Mouse (Mus musculus) thymus, postnatal 0 days (tissue): ENCODE data around the gene Rora. TPM values are rescaled to one million over a fixed set of nuclear protein-coding genes. Genes with fewer than 3 reads are reported as not detected.

Experiments used
- DNase-seq: peaks from one replicate; pipeline ENCODE4 v3.0.0-alpha.2; 2015; ENCODE audit warnings: low spot score
- polyA plus RNA-seq: library from polyadenylated mRNA; unstranded; fragments of >200 nt; fragmentation: Nextera tagmentation; extraction: Ambion mirVana; gene quantifications from 2 replicates; pipeline ENCODE4 v1.2.1, GENCODE M21; 2015

Gene Rora
- polyA plus RNA-seq, 1 experiment from 2014 or later, result 5.2 TPM

- no peak for DNase-seq
These were observed 527.8 kb downstream of the Rora start for GRCm38 (mm10) chr9:69181411-69181810.

- no peak for DNase-seq
These were observed 530.3 kb downstream of the Rora start for GRCm38 (mm10) chr9:69183888-69184287.

- no peak for DNase-seq
These were observed 537.1 kb downstream of the Rora start for GRCm38 (mm10) chr9:69190726-69191125.

DNA sequence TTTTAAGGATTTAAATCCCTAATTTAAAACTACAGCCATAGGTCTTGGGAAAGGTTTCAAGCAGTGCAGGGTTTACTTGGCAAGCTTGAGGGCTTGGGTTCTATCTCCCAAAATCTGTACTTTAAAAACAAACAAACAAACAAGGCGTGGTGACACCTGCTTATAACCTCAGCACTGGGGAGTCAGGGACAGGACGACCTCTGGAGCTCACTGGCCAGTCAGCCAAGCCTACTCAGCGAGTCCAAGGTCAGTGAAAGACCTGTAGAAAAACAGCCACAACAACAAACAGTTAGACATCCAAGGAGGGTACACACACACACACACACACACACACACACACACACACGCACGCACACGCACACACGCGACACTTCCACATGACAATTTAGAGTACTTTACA lies 538.9 kb downstream of the Rora start:
- no peak for DNase-seq

DNA sequence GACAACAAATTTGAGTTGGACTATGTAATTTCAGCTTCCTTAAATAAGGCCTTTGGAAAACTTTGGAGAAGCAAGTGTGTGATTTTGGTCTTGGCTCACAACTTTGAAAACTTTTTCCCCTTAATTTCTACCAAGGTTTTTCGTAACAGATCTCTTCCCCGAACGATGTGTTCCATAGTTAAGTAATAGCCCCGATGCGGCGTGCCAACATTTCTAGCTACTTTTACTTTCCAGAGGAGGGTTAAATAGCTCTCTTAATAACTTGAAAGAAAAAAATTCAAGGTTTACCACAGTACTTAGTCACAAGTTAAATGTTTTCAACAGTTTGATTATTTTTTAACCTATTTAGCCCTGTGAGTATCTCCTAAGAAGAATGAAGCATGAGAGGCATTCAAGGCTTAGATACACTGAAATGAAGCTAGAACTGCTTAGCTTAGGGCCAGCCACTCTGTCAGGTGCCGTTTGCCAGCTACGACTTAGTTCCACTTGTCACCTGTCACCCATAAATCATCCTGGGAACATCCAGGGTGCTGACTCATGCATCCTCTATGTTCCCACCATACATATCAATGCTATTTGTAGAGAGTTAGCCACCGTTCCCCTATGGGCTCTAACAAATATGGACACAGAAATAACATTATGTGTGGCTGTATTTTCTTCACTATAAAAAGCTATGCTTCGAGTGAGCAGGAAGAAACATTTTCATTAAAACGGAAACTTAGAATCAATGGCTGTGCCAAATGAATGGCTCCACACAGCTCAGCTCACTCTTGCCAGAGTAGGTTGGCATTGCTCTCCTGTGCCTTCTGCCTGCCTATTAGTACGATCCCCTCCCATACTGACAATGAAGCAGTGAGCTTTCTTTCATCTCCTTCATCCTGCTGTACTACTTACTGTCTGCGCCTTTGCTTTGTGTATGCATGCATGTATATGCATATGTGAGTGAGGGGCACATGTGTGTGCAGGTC lies 541.3 kb downstream of the Rora start:
- no peak for DNase-seq

- DNase-seq, result no peak
These were observed 560.2 kb downstream of the Rora start for GRCm38 (mm10) chr9:69213796-69214195.

DNA sequence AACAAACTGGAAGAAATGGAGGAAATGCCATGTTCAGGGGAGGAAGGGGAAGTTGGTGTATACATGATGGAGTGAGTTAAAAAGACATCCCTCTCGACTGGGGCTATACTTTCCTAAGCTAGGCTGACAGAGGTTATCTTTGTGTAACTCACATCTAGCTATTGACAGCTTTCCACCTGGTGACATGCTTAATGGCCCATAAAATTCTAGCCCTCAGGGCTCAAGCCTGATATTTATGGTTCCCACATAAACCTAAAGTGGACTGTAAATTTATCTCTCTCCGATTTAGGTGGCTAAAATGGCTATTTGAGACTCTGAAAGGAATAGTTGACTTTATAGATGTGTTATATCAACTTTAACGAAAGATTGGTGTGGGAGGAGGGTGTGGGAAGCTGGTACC lies 571.3 kb downstream of the Rora start:
- no peak for DNase-seq

- DNase-seq, result peak; percentile 9
These were observed 572.8 kb downstream of the Rora start for GRCm38 (mm10) chr9:69226424-69226823.

DNA sequence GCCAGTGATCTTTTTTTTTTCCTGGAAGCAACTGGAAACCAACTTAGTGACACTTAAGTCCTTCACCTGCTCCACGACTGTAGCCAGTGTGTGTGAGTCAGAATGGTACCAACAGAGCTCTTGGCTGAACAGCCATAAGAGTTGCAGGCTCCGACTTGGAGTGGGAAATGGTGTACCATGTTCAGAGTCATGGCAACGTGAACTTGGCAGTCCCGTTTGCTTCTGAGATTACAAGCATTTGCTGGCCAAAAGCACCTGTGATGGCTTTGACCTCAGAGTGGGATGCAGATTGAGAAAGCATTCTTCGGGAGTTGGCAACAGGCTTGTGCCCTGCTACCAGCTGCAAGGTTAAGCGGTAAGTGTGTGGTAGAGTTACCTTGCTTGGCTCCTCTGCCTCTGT lies 574.2 kb downstream of the Rora start:
- DNase-seq, result no peak

DNA sequence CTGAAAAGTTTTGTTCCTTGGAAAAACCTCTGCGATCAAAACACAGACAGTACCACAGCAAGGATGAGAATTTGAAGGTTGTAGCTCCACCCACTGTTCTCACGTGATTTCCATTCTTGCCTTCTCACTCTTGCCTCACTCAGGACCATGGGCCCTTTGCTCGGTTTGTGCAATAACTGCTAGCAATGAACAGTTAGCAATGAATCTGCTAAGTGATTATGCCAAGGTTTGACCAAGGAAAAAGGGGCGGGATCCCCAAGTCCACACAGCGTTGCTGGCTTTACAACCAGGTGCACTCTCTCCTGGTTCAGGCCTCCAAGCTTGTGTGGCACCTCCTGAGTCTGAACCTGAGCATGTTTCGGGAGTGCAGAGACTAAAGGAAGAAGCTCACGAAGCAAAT lies 576.3 kb downstream of the Rora start:
- DNase-seq, result no peak

DNA sequence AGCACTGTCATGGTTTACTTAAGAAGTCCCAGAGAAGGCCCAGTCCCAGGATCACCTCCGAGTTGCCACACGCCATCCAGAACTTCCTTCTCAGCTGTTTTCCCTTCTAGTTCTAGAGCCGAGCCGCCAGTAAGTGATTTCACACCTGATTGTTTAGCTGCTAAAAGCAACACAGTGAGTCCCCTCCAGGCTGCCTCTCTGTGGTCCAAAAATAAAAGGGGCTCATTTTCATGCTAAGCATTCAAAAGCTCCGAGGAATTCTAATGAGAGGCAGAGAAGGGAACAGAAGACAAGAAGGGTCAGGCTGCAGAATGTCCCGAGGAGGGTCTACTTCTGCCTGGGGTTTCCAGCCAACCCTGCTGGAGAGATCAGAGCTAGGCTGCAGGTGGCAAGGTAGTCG lies 580.9 kb downstream of the Rora start:
- DNase-seq, result no peak

DNA sequence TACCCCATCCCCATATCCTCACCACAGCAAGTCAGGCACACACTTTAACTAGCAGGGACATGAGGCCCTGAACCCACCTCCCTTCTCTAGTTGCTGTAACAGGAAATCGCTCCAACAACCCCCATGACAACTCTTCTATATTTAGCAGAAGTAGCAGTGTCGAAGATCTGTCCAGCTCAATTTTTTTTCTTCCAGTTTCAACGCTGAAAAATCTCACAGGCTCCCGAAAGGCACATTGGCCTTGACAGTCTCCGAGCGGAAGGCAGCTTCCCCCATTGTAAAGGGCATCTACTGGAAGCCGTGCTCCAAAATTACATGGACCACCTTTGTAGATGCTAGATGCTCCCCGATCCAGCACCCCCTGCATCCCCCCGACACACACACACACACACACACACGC lies 583.7 kb downstream of the Rora start:
- DNase-seq, result peak; percentile 15

- DNase-seq, result no peak
These were observed 589.0 kb downstream of the Rora start for GRCm38 (mm10) chr9:69242538-69242937.

DNA sequence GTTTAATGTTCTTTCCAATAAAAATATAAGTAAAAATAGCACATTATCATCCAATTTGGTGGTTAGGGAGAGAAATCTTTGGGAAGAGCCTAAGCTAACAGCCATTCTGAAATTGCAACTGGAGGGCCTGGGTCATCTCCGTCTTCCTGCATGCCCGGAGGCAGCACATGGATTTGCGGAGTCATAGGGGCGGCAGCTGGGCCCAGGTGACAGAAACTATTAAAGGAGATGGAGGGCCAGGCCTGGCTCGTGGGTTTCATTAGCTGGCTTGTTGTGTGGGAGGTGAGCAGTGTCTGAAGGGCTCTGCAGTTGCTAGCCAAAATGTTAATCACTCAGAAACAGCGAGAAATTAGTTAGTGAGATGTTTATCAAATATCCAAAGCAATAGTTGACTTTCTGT lies 590.0 kb downstream of the Rora start:
- no peak for DNase-seq

DNA sequence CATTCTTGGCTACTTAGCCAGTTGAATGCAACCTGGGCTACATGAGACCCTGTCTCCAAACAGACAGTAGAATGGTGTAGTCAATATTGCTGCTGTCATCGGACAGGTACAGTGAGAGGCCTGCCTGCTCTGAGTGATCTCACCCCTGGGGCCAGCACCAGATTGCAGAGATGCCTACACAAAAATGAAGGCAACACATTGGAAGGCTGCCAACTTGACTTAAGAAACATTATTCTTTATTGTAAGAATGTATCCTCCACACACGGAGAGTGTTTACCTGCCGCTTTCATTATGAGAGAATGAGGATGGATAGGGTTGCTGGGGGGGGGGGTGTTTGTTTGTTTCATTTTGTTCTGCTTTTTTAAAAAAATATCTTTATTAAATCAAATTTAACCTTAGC lies 592.6 kb downstream of the Rora start:
- no peak for DNase-seq

- no peak for DNase-seq
These were observed 596.0 kb downstream of the Rora start for GRCm38 (mm10) chr9:69249586-69249985.

GRCm38 (mm10) chr9:69250326-69250725 lies 596.7 kb downstream of the Rora start:
- no peak for DNase-seq

DNA sequence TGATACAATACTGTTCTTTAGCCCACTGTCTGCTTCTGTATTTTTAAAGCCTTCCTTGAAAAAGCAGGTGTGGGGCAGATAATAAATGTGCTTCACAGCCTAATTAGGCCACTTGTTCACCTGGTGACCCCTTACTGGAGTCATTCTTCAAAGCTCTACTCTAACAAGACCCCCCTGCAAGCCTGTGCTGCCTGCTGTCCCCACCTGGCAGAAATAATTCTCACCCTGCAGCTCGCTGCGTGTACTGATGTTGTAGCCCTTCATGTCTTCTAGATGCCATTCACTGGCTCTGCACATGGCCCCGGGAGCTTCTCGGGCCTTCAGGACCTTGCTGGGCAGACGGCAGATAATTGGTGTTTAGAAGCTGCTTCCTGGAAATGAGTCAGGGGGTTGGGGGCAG lies 604.9 kb downstream of the Rora start:
- DNase-seq, result no peak

DNA sequence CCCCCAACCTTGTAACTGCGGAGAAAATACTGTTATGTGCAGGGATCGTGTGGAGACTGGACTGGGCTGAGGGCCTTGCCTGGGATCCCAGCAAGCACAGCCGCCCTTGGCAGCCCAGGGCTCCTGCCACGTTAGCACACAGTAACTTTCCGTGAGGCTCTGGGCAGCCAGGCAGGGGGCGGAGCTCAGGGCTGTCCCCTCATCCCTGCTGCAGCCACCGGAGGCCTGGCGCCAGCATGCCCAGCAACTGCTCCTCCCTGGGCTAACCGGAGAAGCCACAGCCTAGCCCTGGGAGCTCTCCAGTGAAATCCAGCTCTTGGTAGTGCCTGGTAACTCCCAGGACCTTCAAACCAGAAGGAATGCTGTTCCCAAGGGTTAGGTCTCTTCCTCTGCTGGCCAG lies 605.8 kb downstream of the Rora start:
- no peak for DNase-seq

DNA sequence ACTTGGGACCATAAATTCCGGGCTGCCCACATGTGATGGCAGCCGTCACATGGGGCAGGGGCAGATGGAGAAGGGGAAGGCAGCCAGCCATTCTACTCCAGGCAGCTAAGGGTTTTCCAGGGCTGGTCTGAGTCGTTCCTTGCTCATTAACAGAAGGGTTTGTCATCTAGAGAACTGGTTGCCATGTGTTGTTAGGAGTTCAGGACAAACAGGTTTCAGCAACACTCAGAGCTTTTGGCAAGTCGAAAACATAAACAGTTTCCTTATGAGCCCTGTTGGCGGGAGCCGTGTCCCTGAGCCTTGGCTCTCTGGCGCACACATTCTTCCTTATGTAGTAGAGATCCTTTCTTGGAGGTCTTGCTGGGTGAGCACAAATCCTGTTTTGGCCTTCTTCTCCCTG lies 611.6 kb downstream of the Rora start:
- DNase-seq, result no peak

DNA sequence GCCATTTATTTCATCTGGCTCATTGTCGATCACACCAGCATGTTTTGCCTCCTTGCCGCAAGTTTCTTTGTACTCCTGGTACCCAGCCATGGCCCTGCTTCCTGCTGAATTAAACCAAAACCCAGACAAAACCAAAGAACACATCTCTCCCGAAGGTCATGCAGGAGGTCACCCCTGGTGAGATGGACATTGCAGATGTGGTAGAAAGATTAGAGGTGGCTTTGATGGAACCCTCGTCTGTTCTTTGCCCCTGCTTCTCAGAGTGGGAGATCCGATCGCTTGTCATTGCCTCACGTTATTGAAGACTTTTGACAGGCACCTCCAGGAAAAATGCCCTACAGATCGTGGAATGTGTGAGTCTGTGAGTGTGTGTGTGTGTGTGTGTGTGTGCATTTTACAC lies 616.8 kb downstream of the Rora start:
- DNase-seq, result no peak

DNA sequence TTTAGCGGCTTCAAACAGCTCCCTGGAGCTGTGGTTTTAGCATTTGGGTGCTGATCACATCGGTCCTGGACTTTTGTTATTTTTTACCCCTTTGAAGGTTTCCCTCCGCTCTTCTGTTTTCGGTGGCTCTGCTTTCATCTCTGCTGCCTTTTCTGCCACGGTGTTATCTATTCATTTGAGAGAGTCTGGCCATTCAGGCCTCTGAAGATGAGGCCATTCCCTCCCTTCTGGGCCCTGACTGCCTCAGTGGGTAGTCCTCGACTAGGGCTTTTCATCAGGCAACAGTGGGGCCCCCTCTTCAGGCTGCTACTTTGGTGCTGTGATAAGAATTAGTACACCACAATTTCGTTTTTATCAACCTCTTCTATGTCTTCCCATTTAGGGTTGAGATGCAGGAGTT lies 617.3 kb downstream of the Rora start:
- DNase-seq, result no peak

DNA sequence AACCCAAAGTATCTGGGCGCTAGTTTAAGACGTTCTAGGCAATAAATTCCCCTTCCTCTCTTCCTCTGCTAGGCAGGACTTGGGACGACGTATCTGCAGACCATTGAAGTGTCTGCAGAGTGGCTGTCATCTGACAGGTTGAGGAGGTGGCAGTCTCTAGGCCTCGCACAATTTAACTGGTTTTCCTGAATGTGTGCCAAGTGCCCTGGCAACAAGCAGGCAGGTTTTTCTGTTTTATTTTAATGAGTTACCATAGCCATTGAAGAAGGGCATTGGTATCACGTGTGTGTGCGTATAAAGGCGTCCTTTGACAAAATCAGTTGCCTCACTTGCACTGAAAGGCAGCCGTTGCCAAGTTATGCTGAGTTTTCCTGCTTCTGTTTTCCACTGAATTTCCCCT lies 619.3 kb downstream of the Rora start:
- DNase-seq, result no peak
